Mouse (Mus musculus) lung, adult 10 weeks (tissue): ENCODE data around the gene Tnfrsf14. TPM values are rescaled to one million over a fixed set of nuclear protein-coding genes. Genes with fewer than 3 reads are reported as not detected.

ENCODE experiments used
- polyA plus RNA-seq: library from polyadenylated mRNA; stranded (reverse); fragments of 350-450 nt; fragmentation: Illumina TruSeq; extraction: RNeasy Lipid Tissue Mini Kit (QIAGEN cat#74804); gene quantifications from one replicate; pipeline ENCODE4 v1.2.3, GENCODE M21; 2014; ENCODE audit warnings: low read depth, low replicate concordance; ENCODE audit not compliant: insufficient read depth

Gene Tnfrsf14
- polyA plus RNA-seq = 6.6 TPM

DNA sequence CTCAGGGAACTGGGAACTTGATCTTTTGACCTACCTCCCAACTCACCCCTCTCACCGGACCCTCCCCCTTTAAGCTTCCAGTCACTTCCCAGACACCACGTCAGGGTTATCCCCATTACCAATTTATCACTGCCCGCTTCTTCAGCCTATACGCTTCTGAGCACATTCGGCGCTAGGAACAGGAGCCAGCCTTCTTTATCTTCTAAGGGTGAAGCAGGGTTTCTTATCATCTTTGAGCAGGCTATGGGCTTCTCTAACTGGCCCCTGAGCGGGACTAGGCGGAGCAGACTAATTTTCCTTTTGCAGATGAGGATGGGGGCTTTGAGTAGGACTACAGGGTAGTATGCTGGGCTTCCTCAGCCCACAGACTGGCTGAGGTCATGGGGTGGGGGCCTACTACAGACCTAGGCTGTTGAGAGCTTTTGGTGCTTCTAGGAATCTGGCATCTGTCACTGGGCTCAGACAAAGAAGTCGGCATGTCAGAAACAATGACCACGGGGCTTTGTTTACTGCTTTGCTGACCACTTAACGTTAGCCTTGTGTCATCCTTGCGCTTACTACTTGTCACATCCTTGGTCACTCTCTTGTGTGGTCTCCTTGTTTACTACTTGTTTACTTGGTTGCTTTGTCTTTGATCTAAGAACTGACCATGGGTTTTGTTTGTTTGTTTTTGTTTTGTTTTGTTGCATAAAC is at the start of gene Tnfrsf14:
Tnfrsf14 (minus strand) TSS at position 169 of the 693 bp plus-strand sequence.

DNA sequence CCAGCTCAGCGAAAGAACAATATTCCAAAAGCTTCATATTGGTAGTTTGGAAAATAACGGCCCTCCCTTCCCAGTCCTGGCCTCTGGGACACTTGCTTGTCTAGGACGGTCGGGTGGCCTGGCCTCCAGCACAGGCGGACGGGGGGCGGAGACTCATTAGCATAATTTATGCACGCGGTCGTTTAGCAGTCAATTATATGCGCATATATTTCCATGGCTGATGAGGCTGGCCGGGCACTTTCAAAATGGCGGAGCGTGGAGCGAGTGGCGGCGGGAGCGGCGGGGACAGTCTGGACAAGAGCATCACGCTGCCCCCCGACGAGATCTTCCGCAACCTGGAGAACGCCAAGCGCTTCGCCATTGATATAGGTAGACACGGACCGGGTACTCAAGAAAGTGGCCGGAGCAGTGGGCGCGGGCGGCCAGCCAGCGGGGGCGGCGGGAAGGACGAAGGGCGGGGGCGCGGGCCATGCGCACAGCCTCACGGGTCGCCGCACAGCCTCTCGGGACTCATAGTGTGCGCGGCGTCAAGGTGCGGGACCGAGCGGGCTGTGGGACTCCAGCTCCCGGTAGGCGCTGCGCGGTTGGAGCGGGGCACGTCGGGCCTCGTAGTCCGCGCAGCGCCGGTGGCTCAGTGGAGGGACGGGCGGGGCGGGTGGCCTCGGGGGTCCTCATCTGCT is 35.7 kb upstream of the Tnfrsf14 start, which contains the start of gene Pank4:
Pank4 (plus strand) TSS at position 223 of the 680 bp plus-strand sequence.

DNA sequence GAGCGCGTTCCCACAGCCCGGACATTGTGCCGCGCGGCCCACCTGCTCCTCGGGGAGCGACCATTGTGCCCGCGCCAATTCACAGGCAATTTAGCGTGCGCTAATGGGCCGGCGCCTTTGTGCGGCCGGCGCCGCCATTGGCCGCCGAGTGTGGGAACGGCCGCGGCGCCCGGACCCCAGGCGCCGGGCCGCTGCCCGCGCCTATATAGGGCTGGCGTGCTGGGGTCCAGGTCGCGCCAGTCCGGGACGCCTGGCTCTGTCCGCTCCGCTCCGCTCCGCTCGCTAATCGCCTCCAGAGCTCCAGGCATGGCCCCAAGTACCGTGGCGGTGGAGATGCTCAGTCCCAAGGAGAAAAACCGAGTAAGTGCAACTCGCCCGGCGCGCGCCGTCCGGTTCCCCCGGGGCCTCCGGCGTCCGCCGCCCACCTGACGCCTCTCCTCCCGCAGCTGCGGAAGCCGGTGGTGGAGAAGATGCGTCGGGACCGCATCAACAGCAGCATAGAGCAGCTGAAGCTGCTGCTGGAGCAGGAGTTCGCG is 32.4 kb upstream of the Tnfrsf14 start, which contains the start of gene Hes5:
Hes5 (plus strand) TSS at position 234 of the 536 bp plus-strand sequence.

DNA sequence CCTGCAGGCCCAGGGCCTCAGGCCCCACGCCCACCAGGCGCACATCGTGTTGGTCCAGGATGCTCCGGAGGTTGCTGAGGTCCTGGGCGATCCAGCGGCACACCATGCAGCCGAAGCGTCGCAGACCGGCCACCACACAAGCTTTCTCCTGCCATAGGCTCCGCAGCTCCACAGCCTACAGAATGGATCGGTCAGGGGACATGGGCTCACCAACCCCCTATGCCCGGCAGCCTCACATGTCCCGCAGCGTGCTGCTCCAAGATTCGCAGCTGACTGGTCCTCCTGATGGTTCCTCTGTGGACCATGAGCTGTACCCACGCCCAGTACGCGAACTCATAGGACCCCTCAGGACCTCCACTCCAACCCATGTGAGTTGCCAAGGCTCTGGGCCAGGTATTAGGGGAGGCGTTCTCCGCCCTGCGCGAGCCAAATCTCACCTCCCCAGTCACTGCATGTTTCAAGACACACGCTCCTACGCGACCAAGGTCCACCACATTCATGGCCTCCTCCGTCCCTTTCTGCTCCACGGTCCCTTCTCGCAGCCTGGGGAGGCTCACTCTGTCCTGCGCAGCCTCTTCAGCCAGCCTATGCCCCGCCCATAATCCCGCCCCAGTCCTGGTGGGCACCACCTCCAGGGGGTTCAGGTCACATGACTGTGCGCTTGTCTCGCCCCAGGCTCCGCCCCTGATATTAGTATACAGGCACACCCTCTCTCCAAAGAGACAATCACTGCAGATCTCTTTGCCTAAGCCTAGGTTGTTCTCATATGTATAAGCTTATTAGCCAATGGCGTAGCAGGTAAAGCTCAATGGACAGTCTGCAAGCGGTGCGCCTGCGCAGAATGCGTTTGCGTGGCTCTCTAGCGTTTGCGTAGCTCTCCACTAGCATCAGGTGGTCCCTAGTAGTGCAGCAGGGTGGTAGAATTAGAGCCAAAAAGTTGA is 29.6 kb downstream of the Tnfrsf14 start, which contains the start of gene Fam213b:
Fam213b (minus strand) TSS at position 630 of the 941 bp plus-strand sequence.

Other genes starting within 250 kb of the Tnfrsf14 start
- 1.3 TPM for gene Ttc34, start 91.1 kb downstream of the Tnfrsf14 start, polyA plus RNA-seq
- gene Mmel1, start 59.0 kb downstream of the Tnfrsf14 start, polyA plus RNA-seq = not detected
- 23.3 TPM for gene Fam213b, start 29.4 kb downstream of the Tnfrsf14 start, polyA plus RNA-seq
- gene Hes5, start 32.4 kb upstream of the Tnfrsf14 start, polyA plus RNA-seq = not detected
- 18.3 TPM for gene Pank4, start 35.6 kb upstream of the Tnfrsf14 start, polyA plus RNA-seq
- gene Plch2, start 128.2 kb upstream of the Tnfrsf14 start, polyA plus RNA-seq = 2.1 TPM
- gene Pex10, start 138.5 kb upstream of the Tnfrsf14 start, polyA plus RNA-seq = 12.8 TPM
- 130 TPM for gene Rer1, start 157.8 kb upstream of the Tnfrsf14 start, polyA plus RNA-seq
- gene Morn1, start 158.0 kb upstream of the Tnfrsf14 start, polyA plus RNA-seq = 6.4 TPM